29 mouse cellular contexts compared by ENCODE assay signal in genomic region chr1:84861255-84861630, GRCm38 (mm10). TPM values are rescaled to one million over a fixed set of nuclear protein-coding genes. Genes with fewer than 3 reads are reported as not detected.
DNase-seq lines count a peak whose midpoint lies in the region; ATAC-seq and TF ChIP-seq lines count a peak whose summit lies in the region.
"Had no signal": no experiment of that assay in that cellular context is flagged by ENCODE, and none has a peak within 500 bp of the region (broad histone marks: within the 10 kb centered on the region; RNA-seq: fewer than 3 reads in every experiment).

No protein-coding gene starts in this region.

- H3K36me3 ChIP-seq in liver, embryonic 13.5 days = no peaks in the 10 kb centered on the region
- no peaks in the 10 kb centered on the region for H3K36me3 ChIP-seq in liver, postnatal 0 days (replicated peaks; ENCODE audit: insufficient read depth, low read length)
- H3K36me3 ChIP-seq in E14TG2a.4 (ENCODE audit: insufficient read depth, low read length) = no peaks in the 10 kb centered on the region
- no peaks in the 10 kb centered on the region for H3K36me3 ChIP-seq in ES-Bruce4 (ENCODE audit: control insufficient read depth, insufficient read depth, low read length, poor library complexity, severe bottlenecking)
- H3K36me3 ChIP-seq: embryonic facial prominence, embryonic 15.5 days; forebrain, embryonic 12.5 days; heart, embryonic 10.5 days; heart, embryonic 13.5 days had no signal

- H3K4me1 ChIP-seq in liver, embryonic 13.5 days (replicated peaks) = peaks cover 28% of the 10 kb centered on the region
- H3K4me1 ChIP-seq in liver, postnatal 0 days (ENCODE audit: insufficient read depth) = peaks cover 12% of the 10 kb centered on the region
- H3K4me1 ChIP-seq in E14TG2a.4 (replicated peaks; ENCODE audit: low read depth, low read length) = peaks cover 90% of the 10 kb centered on the region
- peaks cover 9% of the 10 kb centered on the region for H3K4me1 ChIP-seq in ES-Bruce4 (ENCODE audit: control insufficient read depth, insufficient read depth, low read length)
- H3K4me1 ChIP-seq: embryonic facial prominence, embryonic 15.5 days; forebrain, embryonic 12.5 days had no signal

- peak overlapping the region; percentile 55 for H3K27ac ChIP-seq in liver, embryonic 13.5 days
- H3K27ac ChIP-seq in liver, postnatal 0 days (ENCODE audit: low read depth) = no peak overlapping the region
- peak overlapping the region; percentile 100 for H3K27ac ChIP-seq in ES-Bruce4 (ENCODE audit: insufficient read depth, low read length)
- H3K27ac ChIP-seq: embryonic facial prominence, embryonic 15.5 days; forebrain, embryonic 12.5 days; heart, adult 2 months; heart, embryonic 10.5 days; heart, embryonic 13.5 days; hindbrain, embryonic 14.5 days; hindbrain, postnatal 0 days had no signal

- no peak for TF ChIP-seq CTCF in liver, postnatal 0 days (IDR thresholded peaks at IDR 0.05; ENCODE audit: low read depth)
- TF ChIP-seq CTCF in E14TG2a.4 (conservative IDR thresholded peaks at IDR 0.05; ENCODE audit: low read length) = no peak
- no peak for TF ChIP-seq CTCF in ES-Bruce4 (IDR thresholded peaks at IDR 0.05; ENCODE audit: low read depth, low read length)

- no peak for DNase-seq in liver, embryonic 13.5 days
- no peak for DNase-seq in liver, postnatal 0 days
- DNase-seq in R1 (ENCODE audit: low read depth, low spot score) = peak; percentile 89
- DNase-seq in cerebellum, postnatal 25 days = no peak
- no peak for DNase-seq in thymus, postnatal 0 days (ENCODE audit: low spot score)
- DNase-seq: adrenal gland, adult 2 months; adrenal gland, postnatal 14 days; cerebellum, adult 11 months; cerebellum, adult 2 months; cerebellum, adult 9-11 months; cerebellum, postnatal 36 days; embryo, embryonic 11 days; gastrocnemius, postnatal 10 days; gastrocnemius, postnatal 36 days; heart, adult 2 months; heart, postnatal 14 days; heart, postnatal 4 days had no signal

- no peak for TF ChIP-seq EP300 in liver, postnatal 0 days (IDR thresholded peaks at IDR 0.05; ENCODE audit: low read depth)
- no peak for TF ChIP-seq EP300 in ES-Bruce4 (IDR thresholded peaks at IDR 0.05; ENCODE audit: insufficient read depth, low read depth, low read length)

- no peak overlapping the region for H3K4me3 ChIP-seq in liver, embryonic 13.5 days (replicated peaks)
- no peak overlapping the region for H3K4me3 ChIP-seq in liver, postnatal 0 days (ENCODE audit: low read depth, low read length)
- peak overlapping the region; percentile 55 for H3K4me3 ChIP-seq in E14TG2a.4 (replicated peaks; ENCODE audit: low read length)
- no peak overlapping the region for H3K4me3 ChIP-seq in ES-Bruce4 (ENCODE audit: low read depth, low read length)
- H3K4me3 ChIP-seq: embryonic facial prominence, embryonic 15.5 days; forebrain, embryonic 12.5 days; heart, adult 2 months; heart, embryonic 10.5 days; heart, embryonic 13.5 days had no signal

- TF ChIP-seq POLR2A in ES-Bruce4 (IDR thresholded peaks at IDR 0.05; ENCODE audit: insufficient read depth, low read length) = no peak

- H3K9me3 ChIP-seq in liver, embryonic 13.5 days (replicated peaks) = no peaks in the 10 kb centered on the region
- no peaks in the 10 kb centered on the region for H3K9me3 ChIP-seq in liver, postnatal 0 days (ENCODE audit: low read length)
- no peaks in the 10 kb centered on the region for H3K9me3 ChIP-seq in E14TG2a.4 (ENCODE audit: low read length)
- H3K9me3 ChIP-seq in ES-Bruce4 (replicated peaks; ENCODE audit: control insufficient read depth, insufficient read depth, low read length, poor library complexity, severe bottlenecking) = no peaks in the 10 kb centered on the region
- H3K9me3 ChIP-seq: embryonic facial prominence, embryonic 15.5 days; forebrain, embryonic 12.5 days; heart, embryonic 10.5 days; heart, embryonic 13.5 days had no signal

- H3K9ac ChIP-seq in liver, embryonic 13.5 days = no peak overlapping the region
- no peak overlapping the region for H3K9ac ChIP-seq in liver, postnatal 0 days (replicated peaks)
- H3K9ac ChIP-seq in ES-Bruce4 (ENCODE audit: low read depth, poor library complexity, severe bottlenecking) = peak overlapping the region; percentile 64
- H3K9ac ChIP-seq: embryonic facial prominence, embryonic 15.5 days; forebrain, embryonic 12.5 days; heart, embryonic 13.5 days; hindbrain, embryonic 14.5 days had no signal

- H3K4me2 ChIP-seq in liver, embryonic 13.5 days = no peak overlapping the region
- H3K4me2 ChIP-seq in liver, postnatal 0 days (ENCODE audit: low read depth, low read length) = no peak overlapping the region
- H3K4me2 ChIP-seq: embryonic facial prominence, embryonic 15.5 days; forebrain, embryonic 12.5 days; heart, embryonic 13.5 days; hindbrain, embryonic 14.5 days had no signal

- 66% methylated on average over 1 of the region's 1 CpGs for WGBS in liver, embryonic 13.5 days (ENCODE audit: insufficient replicate concordance)
- WGBS in liver, postnatal 0 days (ENCODE audit: insufficient replicate concordance) = 64% methylated on average over 1 of the region's 1 CpGs

- H3K27me3 ChIP-seq in liver, embryonic 13.5 days = no peaks in the 10 kb centered on the region
- no peaks in the 10 kb centered on the region for H3K27me3 ChIP-seq in liver, postnatal 0 days (ENCODE audit: insufficient read depth, low read length)
- H3K27me3 ChIP-seq in E14TG2a.4 (ENCODE audit: insufficient read depth, low read length) = no peaks in the 10 kb centered on the region
- no peaks in the 10 kb centered on the region for H3K27me3 ChIP-seq in ES-Bruce4 (ENCODE audit: control insufficient read depth, insufficient read depth, low read length, poor library complexity, severe bottlenecking)
- H3K27me3 ChIP-seq: embryonic facial prominence, embryonic 15.5 days; forebrain, embryonic 12.5 days; heart, embryonic 13.5 days had no signal

- ATAC-seq in liver, embryonic 13.5 days (ENCODE audit: low read depth) = no peak
- no peak for ATAC-seq in liver, postnatal 0 days
- ATAC-seq: CD4-positive, CD25-positive, alpha-beta regulatory T cell, adult 4 months; forebrain, embryonic 16.5 days; hindbrain, postnatal 0 days; inflammation-experienced regulatory T-cells, adult 6 months; intestine, embryonic 16.5 days had no signal

RNA-seq across cellular contexts. Expression of gene Trip12, which starts 20.9 kb away (rescaled TPM):
- polyA plus RNA-seq in liver, embryonic 13.5 days (2015; fragmentation: Nextera tagmentation; extraction: Ambion mirVana) = 29.6 and 48.1 TPM in 2 replicates
- polyA plus RNA-seq in liver, postnatal 0 days (2015; fragmentation: Nextera tagmentation; extraction: Ambion mirVana) = 19.5 and 21.2 TPM in 2 replicates
- 665 and 675 TPM in 2 replicates for polyA plus RNA-seq in ES-Bruce4 (2011; ENCODE audit: insufficient read depth, insufficient read length, low read depth, missing spikeins)
- polyA plus RNA-seq in thymus, postnatal 0 days (2015; fragmentation: Nextera tagmentation; extraction: Ambion mirVana) = 54.7 and 64.9 TPM in 2 replicates

RNA-seq across cellular contexts. Expression of gene Fbxo36, which starts 21.6 kb away (rescaled TPM):
- 8.1 and 8.6 TPM in 2 replicates for polyA plus RNA-seq in liver, embryonic 13.5 days (2015; fragmentation: Nextera tagmentation; extraction: Ambion mirVana)
- polyA plus RNA-seq in liver, postnatal 0 days (2015; fragmentation: Nextera tagmentation; extraction: Ambion mirVana) = 12.6 and 16.4 TPM in 2 replicates
- 11.1 and 13.5 TPM in 2 replicates for polyA plus RNA-seq in ES-Bruce4 (2011; ENCODE audit: insufficient read depth, insufficient read length, low read depth, missing spikeins)
- polyA plus RNA-seq in thymus, postnatal 0 days (2015; fragmentation: Nextera tagmentation; extraction: Ambion mirVana) = 9.8 and 10.4 TPM in 2 replicates

Comparison
In these comparisons a context has a peak if more than half of its experiments do, and no peak if none do; other contexts are left out.
1. RNA of gene Trip12, which starts 20.9 kb away (polyA plus RNA-seq): 665 to 675 TPM in ES-Bruce4; 54.7 to 64.9 TPM in thymus, postnatal 0 days, 29.6 to 48.1 TPM in liver, embryonic 13.5 days and 19.5 to 21.2 TPM in liver, postnatal 0 days; every median in the first group is over 10 times any median in the second.